Comparison of ENCODE assay signal across 27 mouse cellular contexts in genomic region chr10:88716986-88717755, GRCm38 (mm10). TPM values are rescaled to one million over a fixed set of nuclear protein-coding genes. Genes with fewer than 3 reads are reported as not detected.
DNase-seq lines count a peak whose midpoint lies in the region; ATAC-seq and TF ChIP-seq lines count a peak whose summit lies in the region.
"Had no signal": no experiment of that assay in that cellular context is flagged by ENCODE, and none has a peak within 500 bp of the region (broad histone marks: within the 10 kb centered on the region; RNA-seq: fewer than 3 reads in every experiment).

No protein-coding gene starts in this region.

- no peaks in the 10 kb centered on the region for H3K36me3 ChIP-seq in lung, postnatal 0 days (ENCODE audit: insufficient read depth, low read length)
- H3K36me3 ChIP-seq in ES-E14 (ENCODE audit: control insufficient read depth, insufficient read depth, low read length, poor library complexity, severe bottlenecking) = no peaks in the 10 kb centered on the region
- no peaks in the 10 kb centered on the region for H3K36me3 ChIP-seq in embryonic facial prominence, embryonic 11.5 days (replicated peaks; ENCODE audit: control insufficient read depth, insufficient read depth, low read depth, low read length)
- no peaks in the 10 kb centered on the region for H3K36me3 ChIP-seq in stomach, embryonic 14.5 days (ENCODE audit: control insufficient read depth, insufficient read depth, low read length)
- no peaks in the 10 kb centered on the region for H3K36me3 ChIP-seq in hindbrain, postnatal 0 days (ENCODE audit: insufficient read depth, low read length)
- H3K36me3 ChIP-seq: forebrain, embryonic 12.5 days; heart, embryonic 13.5 days; hindbrain, embryonic 12.5 days; limb, embryonic 15.5 days had no signal

- no peak overlapping the region for H3K27ac ChIP-seq in lung, postnatal 0 days (ENCODE audit: low read length)
- H3K27ac ChIP-seq in ES-E14 (ENCODE audit: insufficient read depth, low read depth, low read length, poor library complexity, severe bottlenecking) = peak overlapping the region; percentile 31; the same call in 1 of the 2 replicates
- H3K27ac ChIP-seq in embryonic facial prominence, embryonic 11.5 days (replicated peaks; ENCODE audit: low read depth, low read length) = no peak overlapping the region
- H3K27ac ChIP-seq in stomach, embryonic 14.5 days (ENCODE audit: low read length) = no peak overlapping the region
- H3K27ac ChIP-seq in hindbrain, postnatal 0 days = no peak overlapping the region
- H3K27ac ChIP-seq: forebrain, embryonic 12.5 days; heart, embryonic 13.5 days; hindbrain, embryonic 12.5 days; left cerebral cortex, adult 2 months; limb, embryonic 15.5 days; liver, embryonic 14.5 days had no signal

- H3K4me3 ChIP-seq in lung, postnatal 0 days (ENCODE audit: low read depth, low read length) = no peak overlapping the region
- peak overlapping the region in 1 of 2 experiments; percentile 35; a peak in 3 of 4 replicates for H3K4me3 ChIP-seq in ES-E14 (ENCODE audit: insufficient read depth in 1 of 2, low read depth in 1 of 2, low read length in 2 of 2, poor library complexity in 1 of 2, severe bottlenecking in 1 of 2)
- no peak overlapping the region for H3K4me3 ChIP-seq in embryonic facial prominence, embryonic 11.5 days (ENCODE audit: low read depth, low read length)
- H3K4me3 ChIP-seq in stomach, embryonic 14.5 days (ENCODE audit: low read depth, low read length) = no peak overlapping the region
- H3K4me3 ChIP-seq in hindbrain, postnatal 0 days (ENCODE audit: low read length) = no peak overlapping the region
- H3K4me3 ChIP-seq: forebrain, embryonic 12.5 days; heart, embryonic 13.5 days; hindbrain, embryonic 12.5 days; left cerebral cortex, adult 2 months; limb, embryonic 15.5 days had no signal

- H3K4me2 ChIP-seq in lung, postnatal 0 days (replicated peaks; ENCODE audit: low read depth, low read length) = no peak overlapping the region
- H3K4me2 ChIP-seq in embryonic facial prominence, embryonic 11.5 days (ENCODE audit: low read depth, low read length) = no peak overlapping the region
- H3K4me2 ChIP-seq in stomach, embryonic 14.5 days (replicated peaks; ENCODE audit: low read depth, low read length) = no peak overlapping the region
- H3K4me2 ChIP-seq in hindbrain, postnatal 0 days (ENCODE audit: low read depth, low read length) = no peak overlapping the region
- H3K4me2 ChIP-seq: forebrain, embryonic 12.5 days; heart, embryonic 13.5 days; hindbrain, embryonic 12.5 days; limb, embryonic 15.5 days; midbrain, embryonic 11.5 days had no signal

- TF ChIP-seq CTCF in lung, postnatal 0 days (IDR thresholded peaks at IDR 0.05) = no peak
- no peak for TF ChIP-seq CTCF in hindbrain, postnatal 0 days (IDR thresholded peaks at IDR 0.05; ENCODE audit: low read depth)

- no peak overlapping the region for H3K9ac ChIP-seq in lung, postnatal 0 days (replicated peaks; ENCODE audit: low read depth)
- peak overlapping the region; percentile 22; the same call in 1 of the 2 replicates for H3K9ac ChIP-seq in ES-E14 (ENCODE audit: insufficient read depth, low read depth, low read length, poor library complexity, severe bottlenecking)
- H3K9ac ChIP-seq in embryonic facial prominence, embryonic 11.5 days (replicated peaks; ENCODE audit: low read length) = no peak overlapping the region
- H3K9ac ChIP-seq in stomach, embryonic 14.5 days (replicated peaks; ENCODE audit: low read depth, low read length) = no peak overlapping the region
- H3K9ac ChIP-seq in hindbrain, postnatal 0 days (replicated peaks; ENCODE audit: low read length) = no peak overlapping the region
- H3K9ac ChIP-seq: forebrain, embryonic 12.5 days; heart, embryonic 13.5 days; hindbrain, embryonic 12.5 days; limb, embryonic 15.5 days; liver, embryonic 14.5 days had no signal

- no peaks in the 10 kb centered on the region for H3K4me1 ChIP-seq in lung, postnatal 0 days (ENCODE audit: insufficient read depth, low read depth, low read length)
- peaks cover 7% of the 10 kb centered on the region in 2 experiments; a peak in 2 of 4 replicates for H3K4me1 ChIP-seq in ES-E14 (ENCODE audit: control insufficient read depth in 2 of 2, insufficient read depth in 2 of 2, low read length in 2 of 2, poor library complexity in 1 of 2)
- no peaks in the 10 kb centered on the region for H3K4me1 ChIP-seq in embryonic facial prominence, embryonic 11.5 days (ENCODE audit: control insufficient read depth, insufficient read depth, low read length)
- no peaks in the 10 kb centered on the region for H3K4me1 ChIP-seq in stomach, embryonic 14.5 days (ENCODE audit: control insufficient read depth, insufficient read depth, low read length)
- H3K4me1 ChIP-seq in hindbrain, postnatal 0 days (ENCODE audit: insufficient read depth, low read length) = no peaks in the 10 kb centered on the region
- H3K4me1 ChIP-seq: forebrain, embryonic 12.5 days; heart, embryonic 13.5 days; limb, embryonic 15.5 days had no signal

- no peaks in the 10 kb centered on the region for H3K27me3 ChIP-seq in lung, postnatal 0 days (replicated peaks; ENCODE audit: insufficient read depth, low read length)
- H3K27me3 ChIP-seq in embryonic facial prominence, embryonic 11.5 days (ENCODE audit: control insufficient read depth, insufficient read depth, low read length) = no peaks in the 10 kb centered on the region
- H3K27me3 ChIP-seq in stomach, embryonic 14.5 days (ENCODE audit: control insufficient read depth, insufficient read depth, low read length) = no peaks in the 10 kb centered on the region
- H3K27me3 ChIP-seq in hindbrain, postnatal 0 days (ENCODE audit: insufficient read depth, low read length) = no peaks in the 10 kb centered on the region
- H3K27me3 ChIP-seq: forebrain, embryonic 12.5 days; hindbrain, embryonic 12.5 days; limb, embryonic 15.5 days had no signal

- 44% methylated on average over 13 of the region's 13 CpGs for WGBS in lung, postnatal 0 days
- 52% methylated on average over 13 of the region's 13 CpGs for WGBS in embryonic facial prominence, embryonic 11.5 days
- WGBS in stomach, embryonic 14.5 days = 53% methylated on average over 13 of the region's 13 CpGs
- 61% methylated on average over 13 of the region's 13 CpGs for WGBS in hindbrain, postnatal 0 days

- ATAC-seq in lung, postnatal 0 days = no peak; the same call in 1 of the 2 replicates
- ATAC-seq in embryonic facial prominence, embryonic 11.5 days (replicated peaks; ENCODE audit: insufficient number of reproducible peaks, low FRiP score, low TSS enrichment, low read depth) = no peak
- 0 out of 2 replicates have a peak, but pooled peaks have one; percentile 33 for ATAC-seq in stomach, embryonic 14.5 days (ENCODE audit: insufficient number of reproducible peaks, insufficient read depth, low FRiP score, low read depth)
- ATAC-seq in hindbrain, postnatal 0 days = no peak
- ATAC-seq: Patski had no signal

- H3K9me3 ChIP-seq in lung, postnatal 0 days (ENCODE audit: low read length) = no peaks in the 10 kb centered on the region
- no peaks in the 10 kb centered on the region for H3K9me3 ChIP-seq in ES-E14 (ENCODE audit: control insufficient read depth, insufficient read depth, low read depth, low read length)
- H3K9me3 ChIP-seq in embryonic facial prominence, embryonic 11.5 days (replicated peaks; ENCODE audit: control insufficient read depth, low read length) = no peaks in the 10 kb centered on the region
- H3K9me3 ChIP-seq in stomach, embryonic 14.5 days (ENCODE audit: control insufficient read depth, low read depth, low read length) = no peaks in the 10 kb centered on the region
- H3K9me3 ChIP-seq in hindbrain, postnatal 0 days (ENCODE audit: low read length) = no peaks in the 10 kb centered on the region
- H3K9me3 ChIP-seq: forebrain, embryonic 12.5 days; heart, embryonic 13.5 days; hindbrain, embryonic 12.5 days; limb, embryonic 15.5 days had no signal

- peak; percentile 26 for DNase-seq in lung, postnatal 0 days (ENCODE audit: low spot score)
- DNase-seq in lung, postnatal 14 days = no peak
- no peak for DNase-seq in ES-E14 (ENCODE audit: low read depth, low spot score)
- peak; percentile 2 for DNase-seq in embryonic facial prominence, embryonic 11.5 days (ENCODE audit: low spot score)
- DNase-seq in hindbrain, postnatal 0 days (ENCODE audit: low spot score) = no peak
- DNase-seq in gastrocnemius, adult 18-20 months (ENCODE audit: low spot score) = no peak
- DNase-seq: adrenal gland, postnatal 14 days; cerebellum, adult 2 months; cerebellum, postnatal 25 days; embryo, embryonic 11 days; gastrocnemius, postnatal 10 days; heart, postnatal 14 days; kidney, adult 8-10 months; kidney, postnatal 10 days; left cerebral cortex, postnatal 4 days had no signal

- in situ Hi-C loops in ES-E14 (cut with MboI; ENCODE audit: low sequenced_read_pairs in 2 of 2, unreplicated experiment in 2 of 2) = no loop called here

- TF ChIP-seq EP300 in lung, postnatal 0 days (IDR thresholded peaks at IDR 0.05) = no peak

TF ChIP-seq in ES-E14, 5 proteins besides CTCF, POLR2A, EP300 and RAD21:
- TF ChIP-seq CHD2 (IDR thresholded peaks at IDR 0.05; ENCODE audit: low read depth, low read length) = peak; percentile 97
- 0 out of 2 replicates have a peak, but pooled peaks have one; percentile 46 for TF ChIP-seq MAFK (IDR thresholded peaks at IDR 0.05; ENCODE audit: insufficient read depth, low read depth, low read length)
- TF ChIP-seq HCFC1 (IDR thresholded peaks at IDR 0.05; ENCODE audit: borderline replicate concordance, insufficient read depth, low read length) = no peak
- TF ChIP-seq ZC3H11A (IDR thresholded peaks at IDR 0.05; ENCODE audit: borderline replicate concordance, low read depth, low read length) = no peak

RNA-seq across cellular contexts. Expression of gene Arl1, which starts 13.5 kb away (rescaled TPM):
- 173 and 176 TPM in 2 replicates for polyA plus RNA-seq in lung, postnatal 0 days (2015; fragmentation: Nextera tagmentation; extraction: Ambion mirVana)
- total RNA-seq in ES-E14 (2012; rRNA removed) = 57.0 and 63.8 TPM in 2 replicates
- polyA plus RNA-seq in embryonic facial prominence, embryonic 11.5 days (2014; fragmentation: Nextera tagmentation; extraction: Ambion mirVana) = 192 and 196 TPM in 2 replicates
- 194 and 196 TPM in 2 replicates for polyA plus RNA-seq in stomach, embryonic 14.5 days (2014; fragmentation: Nextera tagmentation; extraction: Ambion mirVana)
- 59.8 and 62.2 TPM in 2 replicates for total RNA-seq in hindbrain, postnatal 0 days (2014; rRNA removed)
- 164 and 166 TPM in 2 replicates for polyA plus RNA-seq in hindbrain, postnatal 0 days (2015; fragmentation: Nextera tagmentation; extraction: Ambion mirVana)
- total RNA-seq in gastrocnemius, adult 18-20 months (2021) = 10 to 100 TPM; 88.1 to 93.1 TPM

RNA-seq across cellular contexts. Expression of gene Spic, which starts 32.4 kb away (rescaled TPM):
- polyA plus RNA-seq in lung, postnatal 0 days (2015; fragmentation: Nextera tagmentation; extraction: Ambion mirVana) = 0.33 and 0.44 TPM in 2 replicates
- 2.4 and 4.1 TPM in 2 replicates for total RNA-seq in ES-E14 (2012; rRNA removed)
- polyA plus RNA-seq in embryonic facial prominence, embryonic 11.5 days (2014; fragmentation: Nextera tagmentation; extraction: Ambion mirVana) = not detected in 2 replicates
- polyA plus RNA-seq in stomach, embryonic 14.5 days (2014; fragmentation: Nextera tagmentation; extraction: Ambion mirVana) = 0.26 and 0.32 TPM in 2 replicates
- total RNA-seq in hindbrain, postnatal 0 days (2014; rRNA removed) = not detected in 2 replicates
- not detected in 2 replicates for polyA plus RNA-seq in hindbrain, postnatal 0 days (2015; fragmentation: Nextera tagmentation; extraction: Ambion mirVana)
- total RNA-seq in gastrocnemius, adult 18-20 months (2021) = under 1 TPM in 1 of 2 experiments, not detected in 1; 0.17 TPM
- total RNA-seq: layer of hippocampus, postnatal 10 days; left cerebral cortex, adult 2 months; left cerebral cortex, postnatal 4 days had no signal
- polyA plus RNA-seq: C2C12; forebrain, embryonic 12.5 days; frontal cortex, adult 2 months; hindbrain, embryonic 12.5 days; midbrain, embryonic 11.5 days; Patski had no signal

Comparison
In these comparisons a context has a peak if more than half of its experiments do, and no peak if none do; other contexts are left out.
1. DNase-seq: peak in lung, postnatal 0 days (single experiment) and embryonic facial prominence, embryonic 11.5 days (single experiment); none in lung, postnatal 14 days (single experiment), ES-E14 (single experiment), hindbrain, postnatal 0 days (single experiment) and gastrocnemius, adult 18-20 months (single experiment).